Mouse (Mus musculus) liver, postnatal 0 days (tissue): Measurements from ENCODE around the gene Sf3b6.

Experiments used
- CTCF ChIP-seq: sonication (generic); IDR thresholded peaks from 2 replicates; pipeline ENCODE4 v1.5.1; 2016; ENCODE audit warnings: antibody characterized with exemption, low read depth
- EP300 ChIP-seq: IDR thresholded peaks from 2 replicates; pipeline ENCODE4 v1.6.1; 2016; ENCODE audit warnings: antibody characterized with exemption, low read depth, mild to moderate bottlenecking

DNA sequence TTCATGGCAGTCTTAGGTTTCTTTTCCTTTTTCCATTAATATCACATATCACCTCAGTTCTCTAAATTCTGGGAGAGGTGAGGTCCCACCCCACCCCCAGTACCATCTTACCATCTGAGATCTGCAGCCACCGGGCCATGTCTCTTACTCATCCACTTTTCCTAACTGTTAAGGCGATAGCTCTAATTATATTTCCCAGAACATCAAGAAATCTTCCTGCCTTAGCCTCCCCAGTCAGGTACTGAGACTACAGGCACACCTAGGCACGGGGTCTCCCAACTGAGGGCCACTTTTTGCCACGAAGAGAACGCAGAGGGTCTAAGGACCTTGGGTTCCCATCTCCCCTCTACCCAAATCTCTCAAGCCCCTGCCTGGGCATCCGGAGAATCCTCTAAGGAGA, 56.2 kb downstream of the Sf3b6 start:
- TF ChIP-seq CTCF (no peak), EP300 (no peak)
